In the genomic region with DNA sequence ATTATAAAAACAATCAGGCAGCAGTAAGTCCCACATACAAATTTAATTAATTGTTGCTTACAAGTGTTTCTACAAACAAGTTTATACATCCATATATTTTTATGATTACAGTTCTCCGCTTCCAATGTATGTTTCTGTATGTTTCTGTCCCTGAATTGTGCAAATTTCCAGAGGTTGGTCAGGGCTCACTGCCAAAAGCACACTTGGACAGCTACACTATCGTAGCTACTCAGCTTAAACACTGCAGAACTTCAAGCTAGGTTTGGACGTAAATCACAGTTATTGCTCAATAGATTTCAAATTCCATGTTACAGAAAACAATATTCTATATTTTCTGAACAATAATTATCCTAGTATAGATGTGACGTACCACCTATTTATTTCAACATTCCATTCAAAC, we compare ENCODE assay signal across 22 mouse cellular contexts.
DNase-seq lines count a peak whose midpoint lies in the region; ATAC-seq lines count a peak whose summit lies in the region.
"Had no signal": no experiment of that assay in that cellular context is flagged by ENCODE, and none has a peak within 500 bp of the region (broad histone marks: within the 10 kb centered on the region; RNA-seq: fewer than 3 reads in every experiment).

No protein-coding gene starts in this region.

- intact Hi-C loops in left cerebral cortex, postnatal 4 days (cut with DNase I): no loop called here

- H3K36me3 ChIP-seq in embryonic facial prominence, embryonic 14.5 days (ENCODE audit: control insufficient read depth, insufficient read depth, low read length): no peaks in the 10 kb centered on the region
- H3K36me3 ChIP-seq in embryonic facial prominence, embryonic 10.5 days (replicated peaks): no peaks in the 10 kb centered on the region
- H3K36me3 ChIP-seq in limb, embryonic 12.5 days: no peaks in the 10 kb centered on the region
- H3K36me3 ChIP-seq: embryonic facial prominence, embryonic 13.5 days; forebrain, embryonic 10.5 days; G1E; heart, embryonic 13.5 days; hindbrain, embryonic 15.5 days had no signal

- peak; percentile 35 for DNase-seq in embryonic facial prominence, embryonic 14.5 days (ENCODE audit: low spot score)
- no peak for DNase-seq in embryonic facial prominence, embryonic 10.5 days (ENCODE audit: low spot score)
- peak; percentile 23 for DNase-seq in 3T3-L1 (ENCODE audit: low read depth, low spot score)
- DNase-seq in adipocyte (ENCODE audit: low spot score): peak; percentile 45
- DNase-seq in left cerebral cortex, postnatal 4 days: no peak
- DNase-seq in cerebellum, postnatal 25 days: no peak
- no peak for DNase-seq in spleen, postnatal 14 days (ENCODE audit: low spot score in 2 of 2)
- DNase-seq: adrenal gland, adult 2 months; adrenal gland, postnatal 36 days; cerebellum, adult 11 months; cerebellum, adult 8-10 months; cerebellum, postnatal 14 days; gastrocnemius, adult 2 months; gastrocnemius, postnatal 25 days; heart, postnatal 36 days had no signal

- H3K4me3 ChIP-seq in embryonic facial prominence, embryonic 14.5 days (ENCODE audit: low read depth, low read length): no peak overlapping the region
- H3K4me3 ChIP-seq in embryonic facial prominence, embryonic 10.5 days: no peak overlapping the region
- H3K4me3 ChIP-seq in limb, embryonic 12.5 days (replicated peaks): no peak overlapping the region
- H3K4me3 ChIP-seq: embryonic facial prominence, embryonic 13.5 days; forebrain, embryonic 10.5 days; gastrocnemius, adult 2 months; heart, embryonic 13.5 days; hindbrain, embryonic 15.5 days had no signal

- no peak overlapping the region for H3K9ac ChIP-seq in embryonic facial prominence, embryonic 14.5 days (ENCODE audit: low read depth, low read length)
- H3K9ac ChIP-seq in limb, embryonic 12.5 days (replicated peaks): no peak overlapping the region
- H3K9ac ChIP-seq: embryonic facial prominence, embryonic 13.5 days; heart, embryonic 13.5 days; hindbrain, embryonic 15.5 days had no signal

- H3K27ac ChIP-seq in embryonic facial prominence, embryonic 14.5 days (replicated peaks; ENCODE audit: low read depth, low read length): 0 out of 2 replicates have a peak overlapping the region, but pooled peaks have one; percentile 46
- H3K27ac ChIP-seq in embryonic facial prominence, embryonic 10.5 days (replicated peaks): no peak overlapping the region
- 0 out of 2 replicates have a peak overlapping the region, but pooled peaks have one; percentile 56 for H3K27ac ChIP-seq in limb, embryonic 12.5 days
- H3K27ac ChIP-seq: forebrain, embryonic 10.5 days; gastrocnemius, adult 2 months; heart, embryonic 13.5 days; hindbrain, embryonic 15.5 days had no signal

- 42% methylated on average over 4 of the region's 4 CpGs for WGBS in embryonic facial prominence, embryonic 14.5 days
- WGBS in embryonic facial prominence, embryonic 10.5 days: 76% methylated on average over 4 of the region's 4 CpGs
- WGBS in limb, embryonic 12.5 days: 46% methylated on average over 4 of the region's 4 CpGs

- H3K4me1 ChIP-seq in embryonic facial prominence, embryonic 14.5 days (ENCODE audit: control insufficient read depth, insufficient read depth, low read length): peaks cover 13% of the 10 kb centered on the region; the same call in 1 of the 2 replicates
- peaks cover 27% of the 10 kb centered on the region for H3K4me1 ChIP-seq in embryonic facial prominence, embryonic 10.5 days
- H3K4me1 ChIP-seq in limb, embryonic 12.5 days (replicated peaks): peaks cover 19% of the 10 kb centered on the region
- H3K4me1 ChIP-seq: hindbrain, embryonic 15.5 days had no signal

- no peaks in the 10 kb centered on the region for H3K27me3 ChIP-seq in embryonic facial prominence, embryonic 14.5 days (replicated peaks; ENCODE audit: control insufficient read depth, insufficient read depth, low read length)
- no peaks in the 10 kb centered on the region for H3K27me3 ChIP-seq in embryonic facial prominence, embryonic 10.5 days (replicated peaks; ENCODE audit: low read depth, poor library complexity, severe bottlenecking)
- H3K27me3 ChIP-seq in limb, embryonic 12.5 days: no peaks in the 10 kb centered on the region
- H3K27me3 ChIP-seq: embryonic facial prominence, embryonic 13.5 days; heart, embryonic 13.5 days; hindbrain, embryonic 15.5 days had no signal

- no peak overlapping the region for H3K4me2 ChIP-seq in embryonic facial prominence, embryonic 14.5 days (ENCODE audit: low read depth, low read length)
- H3K4me2 ChIP-seq in limb, embryonic 12.5 days: no peak overlapping the region
- H3K4me2 ChIP-seq: heart, embryonic 13.5 days; hindbrain, embryonic 15.5 days had no signal

- ATAC-seq in embryonic facial prominence, embryonic 14.5 days (ENCODE audit: low read depth): no peak
- no peak for ATAC-seq in limb, embryonic 12.5 days (ENCODE audit: insufficient number of reproducible peaks, insufficient read depth, low FRiP score, low TSS enrichment, low read depth)
- ATAC-seq: forebrain, embryonic 14.5 days had no signal

- no peaks in the 10 kb centered on the region for H3K9me3 ChIP-seq in embryonic facial prominence, embryonic 14.5 days (ENCODE audit: control insufficient read depth, low read length)
- H3K9me3 ChIP-seq in embryonic facial prominence, embryonic 10.5 days: no peaks in the 10 kb centered on the region
- H3K9me3 ChIP-seq in limb, embryonic 12.5 days: no peaks in the 10 kb centered on the region
- H3K9me3 ChIP-seq: embryonic facial prominence, embryonic 13.5 days; forebrain, embryonic 10.5 days; G1E; heart, embryonic 13.5 days; hindbrain, embryonic 15.5 days had no signal

Comparison
In these comparisons a context has a peak if more than half of its experiments do, and no peak if none do; other contexts are left out.
1. DNase-seq: peak in embryonic facial prominence, embryonic 14.5 days (single experiment), 3T3-L1 (single experiment) and adipocyte (single experiment); none in embryonic facial prominence, embryonic 10.5 days (single experiment), left cerebral cortex, postnatal 4 days (single experiment), cerebellum, postnatal 25 days (0 of 2) and spleen, postnatal 14 days (0 of 2).